Mouse (Mus musculus) telencephalon, adult 2 months (tissue): ENCODE data around the gene Tfpt.
"Not testable (repeated sequence)": the region's sequence is repeated elsewhere in the genome, so short reads cannot be mapped to it uniquely, and the experiment has no call there.

ENCODE experiments used
- DNase-seq: peaks from one replicate; pipeline ENCODE4 v3.0.0-alpha.2; 2011; ENCODE audit warnings: low read depth, low spot score

The Tfpt gene

GRCm38 (mm10) chr7:3576354-3577124 is 53.2 kb downstream of the Tfpt start:
- DNase-seq, result no peak

GRCm38 (mm10) chr7:3574216-3574615 is 55.5 kb downstream of the Tfpt start:
- DNase-seq, result no peak

- no peak for DNase-seq
Observed at GRCm38 (mm10) chr7:3571847-3572246, 57.9 kb downstream of the Tfpt start.

- DNase-seq, result not testable (repeated sequence)
Observed at GRCm38 (mm10) chr7:3570580-3570979, 59.1 kb downstream of the Tfpt start.
